Mouse (Mus musculus): ENCODE measurements around the gene Copa.

- TF ChIP-seq EP300 (IDR thresholded peaks at IDR 0.05; ENCODE audit: low read depth) (no peak), CTCF (IDR thresholded peaks at IDR 0.05; ENCODE audit: low read depth) (no peak)
These were observed 18.9 kb upstream of the Copa start for GRCm38 (mm10) chr1:172063291-172064023.

Data from liver, embryonic 14.5 days (tissue).